Mouse (Mus musculus) heart, embryonic 11.5 days (tissue): ENCODE measurements around the gene Dlgap4. TPM values are rescaled to one million over a fixed set of nuclear protein-coding genes. Genes with fewer than 3 reads are reported as not detected.
A peak's percentile ranks its signal among the peaks of the same experiment; 100 is the strongest.

Experiments used
- ATAC-seq: fragments of 200-750 bp; cut with Nextera tagmentation; replicated peaks from 2 replicates; pipeline ENCODE4 v1.8.0; 2017; ENCODE audit warnings: moderate library complexity; ENCODE audit not compliant: insufficient number of reproducible peaks, low FRiP score, low TSS enrichment
- H3K27ac ChIP-seq: fragments of 300-500 bp; sonication (generic); 2 replicates; pipeline ENCODE4 v1.5.1; 2014; ENCODE audit warnings: mild to moderate bottlenecking, low read depth, low read length
- H3K27me3 ChIP-seq: fragments of 300-500 bp; sonication (generic); 2 replicates; pipeline ENCODE4 v1.6.1; 2014; ENCODE audit warnings: mild to moderate bottlenecking, low read length, mixed read lengths; ENCODE audit not compliant: control insufficient read depth, insufficient read depth
- H3K36me3 ChIP-seq: fragments of 300-500 bp; sonication (generic); 2 replicates; pipeline ENCODE4 v1.6.1; 2014; ENCODE audit warnings: mild to moderate bottlenecking, low read length, moderate library complexity, mixed read lengths; ENCODE audit not compliant: control insufficient read depth, insufficient read depth
- H3K4me1 ChIP-seq: fragments of 300-500 bp; sonication (generic); 2 replicates; pipeline ENCODE4 v1.6.1; 2014; ENCODE audit warnings: low read length; ENCODE audit not compliant: control insufficient read depth, insufficient read depth
- H3K4me2 ChIP-seq: fragments of 300-500 bp; sonication (generic); 2 replicates; pipeline ENCODE4 v1.6.1; 2014; ENCODE audit warnings: mild to moderate bottlenecking, moderate library complexity
- H3K4me3 ChIP-seq: fragments of 300-500 bp; sonication (generic); 2 replicates; pipeline ENCODE4 v1.5.1; 2014; ENCODE audit warnings: low read depth, low read length
- H3K9ac ChIP-seq: fragments of 300-500 bp; sonication (generic); 2 replicates; pipeline ENCODE4 v1.6.1; 2014; ENCODE audit warnings: mild to moderate bottlenecking, low read depth, low read length, moderate library complexity
- H3K9me3 ChIP-seq: fragments of 300-500 bp; sonication (generic); replicated peaks from 2 replicates; pipeline ENCODE4 v1.6.1; 2016; ENCODE audit warnings: low read length; ENCODE audit not compliant: control insufficient read depth
- whole genome bisulfite sequencing: fragments of 180-500 bp; shearing (Covaris S2); extraction: QIAGEN DNeasy Blood & Tissue Kit; methylation state at CpG from one replicate; pipeline ENCODE4 v1.1.7; 2014; ENCODE audit not compliant: insufficient replicate concordance; 5-methylcytosine and 5-hydroxymethylcytosine counted together
- polyA plus RNA-seq: library from polyadenylated mRNA; unstranded; fragments of >200 nt; fragmentation: Nextera tagmentation; extraction: Ambion mirVana; gene quantifications from 2 replicates; pipeline ENCODE4 v1.2.1, GENCODE M21; 2014

The Dlgap4 gene
- polyA plus RNA-seq, 1 experiment from 2014 or later = 70.5 TPM

GRCm38 (mm10) chr2:156775455-156776435 lies 162.2 kb downstream of the Dlgap4 start:
- WGBS = 26% methylated on average over 17 of the region's 17 CpGs

DNA sequence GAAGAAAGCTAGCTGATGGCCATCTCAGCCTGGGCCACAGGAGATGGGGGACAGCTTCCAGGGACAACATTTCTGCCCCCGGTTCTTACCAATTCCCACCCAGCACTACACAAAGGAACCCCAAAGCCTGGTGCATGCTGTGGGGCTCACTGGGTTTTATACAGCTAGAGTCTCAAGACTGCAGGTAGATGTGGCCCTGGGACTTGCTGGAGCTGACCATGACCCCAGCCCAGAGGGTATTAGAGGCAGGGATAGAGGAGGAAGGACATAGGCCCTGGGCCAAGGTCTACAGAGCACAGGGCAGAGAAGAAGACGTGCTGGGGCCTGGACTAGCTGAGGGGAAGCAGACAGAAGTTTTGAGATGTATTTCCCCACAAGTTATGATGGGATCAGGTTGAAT lies 163.4 kb downstream of the Dlgap4 start:
- H3K4me2 ChIP-seq = peak overlapping the region; percentile 75
- H3K27ac ChIP-seq = peak overlapping the region; percentile 68
- peaks cover 3% of the 10 kb centered on the region; the same call in 1 of the 2 replicates for H3K36me3 ChIP-seq
- peak overlapping the region; percentile 42 for H3K4me3 ChIP-seq
- peaks cover 47% of the 10 kb centered on the region for H3K4me1 ChIP-seq
- peak overlapping the region; percentile 73 for H3K9ac ChIP-seq
- ATAC-seq = no peak
- H3K9me3 ChIP-seq = no peaks in the 10 kb centered on the region
- H3K27me3 ChIP-seq = peaks cover 3% of the 10 kb centered on the region; the same call in 1 of the 2 replicates
- WGBS = 69% methylated on average over 2 of the region's 2 CpGs

More at GRCm38 (mm10) chr2:156775455-156776435, 162.2 kb downstream of the Dlgap4 start:
- ATAC-seq = no peak
- no peaks in the 10 kb centered on the region for H3K36me3 ChIP-seq
- no peaks in the 10 kb centered on the region for H3K27me3 ChIP-seq
- H3K9me3 ChIP-seq = no peaks in the 10 kb centered on the region
- peak overlapping the region; percentile 75 for H3K4me2 ChIP-seq
- peaks cover 36% of the 10 kb centered on the region for H3K4me1 ChIP-seq
- peak overlapping the region; percentile 58 for H3K4me3 ChIP-seq
- H3K27ac ChIP-seq = peak overlapping the region; percentile 94
- peak overlapping the region; percentile 87 for H3K9ac ChIP-seq

DNA sequence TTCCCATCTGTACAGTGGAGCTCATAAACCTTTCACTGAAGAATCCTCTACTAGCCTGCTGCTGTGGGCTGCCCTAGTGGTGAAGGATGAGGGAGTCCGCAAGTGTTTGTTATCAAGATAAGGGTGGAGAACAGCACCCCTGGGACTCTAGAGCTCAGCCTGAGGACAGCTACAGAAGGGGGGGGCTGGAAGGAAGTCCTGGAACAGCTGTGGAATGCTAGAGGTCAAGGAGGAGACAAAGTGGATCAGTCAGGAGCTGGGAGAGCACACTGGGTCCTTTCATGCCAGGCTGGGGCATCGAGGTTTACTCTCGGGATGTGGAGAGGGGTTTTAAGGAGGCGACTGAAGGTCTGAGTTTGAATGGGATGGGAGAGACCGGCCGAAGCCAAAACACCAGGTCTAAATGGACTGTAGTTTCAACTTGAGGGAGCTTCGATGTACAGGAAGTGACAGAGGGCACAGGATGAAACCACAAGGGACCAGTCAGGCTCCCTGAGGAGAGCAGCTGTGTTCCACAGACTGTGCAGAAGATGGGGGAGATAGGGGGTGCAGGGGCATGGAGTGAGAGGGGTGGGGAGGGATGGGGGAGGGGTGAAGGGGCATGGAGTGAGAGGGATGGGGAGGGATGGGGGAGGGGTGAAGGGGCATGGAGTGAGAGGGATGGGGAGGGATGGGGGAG lies 164.0 kb downstream of the Dlgap4 start:
- peaks cover 3% of the 10 kb centered on the region; the same call in 1 of the 2 replicates for H3K27me3 ChIP-seq
- H3K4me1 ChIP-seq = peaks cover 51% of the 10 kb centered on the region
- H3K4me2 ChIP-seq = peak overlapping the region; percentile 75
- H3K9me3 ChIP-seq = no peaks in the 10 kb centered on the region
- peak overlapping the region; percentile 42 for H3K4me3 ChIP-seq
- peak overlapping the region; percentile 73 for H3K9ac ChIP-seq
- ATAC-seq = no peak
- 40% methylated on average over 7 of the region's 7 CpGs for WGBS
- peak overlapping the region; percentile 68 for H3K27ac ChIP-seq
- H3K36me3 ChIP-seq = peaks cover 5% of the 10 kb centered on the region

- Histone ChIP-seq H3K4me2 (peak overlapping the region; percentile 75), H3K36me3 (peaks cover 5% of the 10 kb centered on the region), H3K4me1 (peaks cover 61% of the 10 kb centered on the region), H3K4me3 (peak overlapping the region; percentile 29; the same call in 1 of the 2 replicates), H3K9me3 (no peaks in the 10 kb centered on the region), H3K9ac (peak overlapping the region; percentile 44; the same call in 1 of the 2 replicates), H3K27me3 (peaks cover 3% of the 10 kb centered on the region; the same call in 1 of the 2 replicates), H3K27ac (no peak overlapping the region)
- ATAC-seq = no peak
- WGBS = 75% methylated on average over 8 of the region's 8 CpGs
Observed at GRCm38 (mm10) chr2:156778571-156778970, 165.1 kb downstream of the Dlgap4 start.

DNA sequence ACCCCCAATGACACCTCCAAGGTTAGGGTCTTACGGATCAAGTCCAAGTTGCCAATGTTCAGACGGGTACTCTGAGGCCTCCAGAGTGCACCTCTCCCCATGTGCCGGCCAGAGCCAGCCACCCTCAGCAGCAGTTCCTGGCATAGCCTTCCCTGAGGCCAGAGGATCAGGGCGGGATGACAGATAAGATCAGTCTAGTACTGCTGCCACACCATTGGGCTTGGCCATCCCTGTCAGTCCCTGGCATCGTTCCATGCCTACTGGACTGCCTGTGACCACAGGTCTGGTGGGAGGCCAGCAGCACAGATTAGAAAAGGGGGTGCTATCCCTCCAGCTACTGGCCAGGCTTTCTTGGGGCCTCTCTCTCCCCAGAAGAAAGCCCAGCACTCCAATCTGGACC lies 165.5 kb downstream of the Dlgap4 start:
- Histone ChIP-seq H3K27ac (no peak overlapping the region), H3K4me2 (peak overlapping the region; percentile 75), H3K9ac (no peak overlapping the region; the same call in 1 of the 2 replicates), H3K4me3 (0 out of 2 replicates have a peak overlapping the region, but pooled peaks have one; percentile 3), H3K9me3 (no peaks in the 10 kb centered on the region), H3K4me1 (peaks cover 66% of the 10 kb centered on the region), H3K36me3 (peaks cover 5% of the 10 kb centered on the region), H3K27me3 (peaks cover 3% of the 10 kb centered on the region; the same call in 1 of the 2 replicates)
- no peak for ATAC-seq
- 62% methylated on average over 5 of the region's 5 CpGs for WGBS

GRCm38 (mm10) chr2:156779488-156779887 lies 166.0 kb downstream of the Dlgap4 start:
- Histone ChIP-seq H3K36me3 (peaks cover 5% of the 10 kb centered on the region), H3K4me3 (no peak overlapping the region), H3K27ac (no peak overlapping the region), H3K4me2 (no peak overlapping the region; the same call in 1 of the 2 replicates), H3K4me1 (peaks cover 71% of the 10 kb centered on the region), H3K9ac (no peak overlapping the region; the same call in 1 of the 2 replicates), H3K27me3 (peaks cover 3% of the 10 kb centered on the region; the same call in 1 of the 2 replicates), H3K9me3 (no peaks in the 10 kb centered on the region)
- ATAC-seq = no peak
- 46% methylated on average over 2 of the region's 2 CpGs for WGBS

GRCm38 (mm10) chr2:156780129-156780528 lies 166.6 kb downstream of the Dlgap4 start:
- H3K4me1 ChIP-seq = peaks cover 69% of the 10 kb centered on the region
- no peak for ATAC-seq
- WGBS = 75% methylated on average over 9 of the region's 9 CpGs
- no peak overlapping the region for H3K4me3 ChIP-seq
- peak overlapping the region; percentile 20; the same call in 1 of the 2 replicates for H3K4me2 ChIP-seq
- no peak overlapping the region for H3K27ac ChIP-seq
- H3K27me3 ChIP-seq = peaks cover 3% of the 10 kb centered on the region; the same call in 1 of the 2 replicates
- H3K9me3 ChIP-seq = no peaks in the 10 kb centered on the region
- H3K9ac ChIP-seq = no peak overlapping the region
- peaks cover 5% of the 10 kb centered on the region for H3K36me3 ChIP-seq

DNA sequence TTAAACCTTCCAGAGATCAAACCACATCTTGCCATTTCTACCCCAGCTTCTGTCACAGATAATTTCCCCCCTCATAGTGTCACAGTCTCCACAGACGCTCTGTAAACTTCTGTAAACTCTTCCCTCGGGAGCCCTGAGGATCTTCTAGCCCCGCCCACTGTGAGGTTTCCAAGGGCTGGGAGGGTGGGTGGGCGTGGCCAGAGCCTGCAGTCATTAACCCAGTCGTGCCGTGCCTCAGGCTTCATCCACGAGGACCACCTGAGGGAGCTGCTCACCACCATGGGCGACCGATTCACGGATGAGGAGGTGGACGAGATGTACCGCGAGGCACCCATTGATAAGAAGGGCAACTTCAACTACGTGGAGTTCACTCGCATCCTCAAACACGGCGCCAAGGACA lies 167.2 kb downstream of the Dlgap4 start:
- peak overlapping the region; percentile 75 for H3K27ac ChIP-seq
- WGBS = 22% methylated on average over 17 of the region's 17 CpGs
- ATAC-seq = no peak
- H3K4me2 ChIP-seq = peak overlapping the region; percentile 38
- H3K36me3 ChIP-seq = peaks cover 5% of the 10 kb centered on the region
- no peak overlapping the region for H3K9ac ChIP-seq
- H3K4me1 ChIP-seq = peaks cover 69% of the 10 kb centered on the region
- peaks cover 3% of the 10 kb centered on the region; the same call in 1 of the 2 replicates for H3K27me3 ChIP-seq
- H3K9me3 ChIP-seq = no peaks in the 10 kb centered on the region
- H3K4me3 ChIP-seq = peak overlapping the region; percentile 12; the same call in 1 of the 2 replicates
